Mouse (Mus musculus) E14TG2a.4 (cell line): ENCODE measurements around the gene Bcat2.

Experiments used
- CTCF ChIP-seq: conservative IDR thresholded peaks from 2 replicates; pipeline ENCODE4 v1.5.1; 2014; ENCODE audit warnings: low read length
- POU5F1 ChIP-seq: IDR thresholded peaks from 2 replicates; pipeline ENCODE4 v1.6.1; 2014; ENCODE audit warnings: low read length, borderline replicate concordance

DNA sequence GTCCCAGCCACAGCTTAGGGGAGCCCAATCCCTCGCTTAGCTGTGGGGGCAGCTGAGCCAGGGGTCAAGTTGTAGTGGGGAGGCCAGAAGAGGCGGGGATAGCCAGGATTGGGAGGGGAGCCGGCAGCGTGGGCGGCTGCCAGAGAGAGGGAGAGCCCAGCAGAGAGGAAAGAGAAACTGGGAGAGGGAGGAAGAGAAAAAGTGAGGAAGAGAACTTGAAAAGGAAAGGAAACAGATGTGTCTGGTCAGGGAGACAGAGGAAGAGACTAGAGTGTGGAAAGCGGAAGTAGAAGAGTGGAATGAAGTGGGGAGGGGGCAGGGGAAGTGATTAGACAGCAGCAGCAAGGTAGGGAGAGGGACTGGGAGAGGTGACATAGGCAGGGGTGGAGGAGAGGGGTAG lies 40.5 kb upstream of the Bcat2 start:
- TF ChIP-seq CTCF: no peak
- TF ChIP-seq POU5F1: no peak
